Mouse (Mus musculus) urinary bladder, adult 18-20 months (tissue): ENCODE data around the gene Inpp5f.
A peak's percentile ranks its signal among the peaks of the same experiment; 100 is the strongest.

Experiments used
- DNase-seq, 2 experiments: peaks; one replicate each; pipeline ENCODE4 v3.0.0; 2022; ENCODE audit warnings: low spot score in 2 of 2, mixed read lengths in 2 of 2

The Inpp5f gene

GRCm38 (mm10) chr7:128738041-128738440 is 126.9 kb downstream of the Inpp5f start:
- DNase-seq: no peak

- DNase-seq: peak in 1 of 2 experiments; percentile 11
Observed at GRCm38 (mm10) chr7:128739116-128739461, 128.0 kb downstream of the Inpp5f start.

GRCm38 (mm10) chr7:128739462-128740277 is 128.5 kb downstream of the Inpp5f start:
- DNase-seq: peak; percentile 26 to 44

GRCm38 (mm10) chr7:128740334-128740733 is 129.2 kb downstream of the Inpp5f start, which contains the start of gene Mcmbp:
TSS of gene Mcmbp (minus strand) at chr7:128740495.
- peak; percentile 95 to 96 for DNase-seq

GRCm38 (mm10) chr7:128743898-128744297 is 132.8 kb downstream of the Inpp5f start:
- DNase-seq: no peak

- peak; percentile 96 to 99 for DNase-seq
Observed at GRCm38 (mm10) chr7:128744684-128745485, 133.8 kb downstream of the Inpp5f start, which contains the start of gene Sec23ip. TSS of gene Sec23ip (plus strand) at chr7:128744943.
